13 mouse cellular contexts compared by ENCODE assay signal in genomic region chr4:88448976-88449375, GRCm38 (mm10).
"Had no signal": no experiment of that assay in that cellular context is flagged by ENCODE, and none has a peak within 500 bp of the region (broad histone marks: within the 10 kb centered on the region; RNA-seq: fewer than 3 reads in every experiment).

No protein-coding gene starts in this region.

- H3K27me3 ChIP-seq: limb, embryonic 15.5 days; liver, embryonic 12.5 days; midbrain, embryonic 12.5 days; neural tube, embryonic 15.5 days had no signal

- H3K27ac ChIP-seq: left cerebral cortex, adult 2 months; limb, embryonic 15.5 days; liver, embryonic 12.5 days; midbrain, embryonic 12.5 days; neural tube, embryonic 15.5 days; stomach, postnatal 0 days had no signal

- H3K9me3 ChIP-seq: limb, embryonic 15.5 days; liver, embryonic 12.5 days; midbrain, embryonic 12.5 days; neural tube, embryonic 15.5 days had no signal

- H3K4me2 ChIP-seq: limb, embryonic 15.5 days; liver, embryonic 12.5 days; lung, embryonic 14.5 days; midbrain, embryonic 12.5 days; neural tube, embryonic 15.5 days had no signal

- H3K9ac ChIP-seq: limb, embryonic 15.5 days; liver, embryonic 12.5 days; lung, embryonic 14.5 days; midbrain, embryonic 12.5 days; neural tube, embryonic 15.5 days had no signal

- H3K4me3 ChIP-seq: left cerebral cortex, adult 2 months; limb, embryonic 15.5 days; liver, embryonic 12.5 days; midbrain, embryonic 12.5 days; neural tube, embryonic 15.5 days had no signal

- DNase-seq: kidney, postnatal 14 days; lung, embryonic 14.5 days; lung, postnatal 14 days; right cerebral cortex, adult 18-20 months; right cerebral cortex, postnatal 25 days; thymus, postnatal 4 days had no signal

- H3K4me1 ChIP-seq: limb, embryonic 15.5 days; liver, embryonic 12.5 days; midbrain, embryonic 12.5 days; neural tube, embryonic 15.5 days had no signal

- ATAC-seq: liver, embryonic 12.5 days; midbrain, embryonic 16.5 days had no signal

- H3K36me3 ChIP-seq: limb, embryonic 15.5 days; liver, embryonic 12.5 days; midbrain, embryonic 12.5 days; neural tube, embryonic 15.5 days had no signal
